Mouse (Mus musculus): ENCODE results near the gene Map4k3. TPM values are rescaled to one million over a fixed set of nuclear protein-coding genes. Genes with fewer than 3 reads are reported as not detected.

Gene Map4k3
- polyA plus RNA-seq, 1 experiment from 2014 or later, result 28.2 TPM

DNA sequence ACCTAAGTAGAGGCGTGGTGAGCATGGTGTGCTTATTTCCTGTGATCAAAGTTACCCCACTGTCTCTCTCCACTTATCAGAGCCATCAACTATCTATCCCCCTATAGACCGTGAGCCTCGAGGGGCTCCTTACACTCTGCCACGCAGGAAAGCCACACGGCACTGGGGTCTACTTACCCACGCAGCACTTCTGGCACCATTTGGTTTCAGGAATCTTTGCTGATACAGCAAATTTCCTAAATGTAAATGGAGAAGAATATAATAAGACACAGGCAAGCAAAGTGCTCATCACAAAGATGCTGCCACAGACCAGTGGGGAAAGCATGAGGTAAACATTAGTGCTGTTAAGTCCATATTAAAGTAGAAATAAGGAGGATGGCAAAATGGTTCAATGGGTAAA, 124.5 kb downstream of the Map4k3 start:
- H3K27me3 ChIP-seq (ENCODE audit: control insufficient read depth, insufficient read depth, low read length), result no peaks in the 10 kb centered on the region
- DNase-seq (ENCODE audit: low spot score, missing footprints) (no peak), ATAC-seq (ENCODE audit: low FRiP score) (no peak)
- no peak overlapping the region for H3K9ac ChIP-seq (ENCODE audit: low read length)
- H3K4me3 ChIP-seq (ENCODE audit: low read depth, low read length), result no peak overlapping the region
- no peak overlapping the region for H3K27ac ChIP-seq (ENCODE audit: low read depth, low read length)
- 95% methylated on average over 6 of the region's 6 CpGs for WGBS
- peaks cover 23% of the 10 kb centered on the region for H3K36me3 ChIP-seq (ENCODE audit: control insufficient read depth, insufficient read depth, low read length)
- H3K4me2 ChIP-seq, result no peak overlapping the region
- H3K9me3 ChIP-seq (ENCODE audit: control insufficient read depth, low read length), result no peaks in the 10 kb centered on the region
- H3K4me1 ChIP-seq (ENCODE audit: control insufficient read depth, insufficient read depth, low read length), result no peaks in the 10 kb centered on the region

DNA sequence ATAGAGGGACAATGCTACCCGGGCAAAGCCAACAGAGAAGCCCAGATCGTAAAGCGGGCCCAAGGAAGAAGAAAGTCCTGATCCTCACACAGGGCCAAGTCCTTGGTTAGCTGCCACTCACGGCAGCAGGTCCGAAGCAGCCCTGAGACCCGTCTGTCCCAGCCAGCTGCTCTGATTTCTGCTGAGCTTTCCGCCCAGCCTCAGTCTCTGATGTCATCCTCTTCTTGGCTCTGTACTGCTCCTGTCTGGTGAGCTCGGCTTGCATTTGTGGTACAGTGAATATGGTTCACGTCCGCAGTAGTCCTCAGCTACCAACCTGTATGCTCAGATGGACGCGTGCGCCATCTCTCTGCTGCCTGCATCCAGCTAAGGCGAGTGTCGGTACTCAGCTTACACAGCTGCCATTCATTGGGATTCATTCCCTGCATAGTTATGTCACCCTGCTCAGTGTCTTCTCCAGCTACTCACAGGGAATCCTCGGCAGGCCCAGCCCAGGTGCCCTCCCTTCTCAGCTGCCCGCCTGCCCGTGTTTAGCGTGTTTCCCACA, 125.1 kb downstream of the Map4k3 start:
- H3K4me2 ChIP-seq, result no peak overlapping the region
- no peak overlapping the region for H3K4me3 ChIP-seq (ENCODE audit: low read depth, low read length)
- H3K9me3 ChIP-seq (ENCODE audit: control insufficient read depth, low read length), result no peaks in the 10 kb centered on the region
- H3K36me3 ChIP-seq (ENCODE audit: control insufficient read depth, insufficient read depth, low read length), result peaks cover 18% of the 10 kb centered on the region
- H3K4me1 ChIP-seq (ENCODE audit: control insufficient read depth, insufficient read depth, low read length), result no peaks in the 10 kb centered on the region
- no peak overlapping the region for H3K9ac ChIP-seq (ENCODE audit: low read length)
- no peak for DNase-seq (ENCODE audit: low spot score, missing footprints)
- ATAC-seq (ENCODE audit: low FRiP score), result no peak
- WGBS, result 91% methylated on average over 19 of the region's 19 CpGs
- no peak overlapping the region for H3K27ac ChIP-seq (ENCODE audit: low read depth, low read length)
- no peaks in the 10 kb centered on the region for H3K27me3 ChIP-seq (ENCODE audit: control insufficient read depth, insufficient read depth, low read length)

GRCm38 (mm10) chr17:80601371-80601770, 126.9 kb downstream of the Map4k3 start:
- WGBS, result 58% methylated on average over 13 of the region's 13 CpGs

GRCm38 (mm10) chr17:80583051-80583450, 145.2 kb downstream of the Map4k3 start:
- Histone ChIP-seq H3K27ac (ENCODE audit: low read depth, low read length) (no peak overlapping the region), H3K36me3 (ENCODE audit: control insufficient read depth, insufficient read depth, low read length) (0 out of 2 replicates have a peak, but pooled peaks cover 2% of the 10 kb centered on the region), H3K4me2 (no peak overlapping the region), H3K9me3 (ENCODE audit: control insufficient read depth, low read length) (no peaks in the 10 kb centered on the region), H3K4me3 (ENCODE audit: low read depth, low read length) (no peak overlapping the region), H3K4me1 (ENCODE audit: control insufficient read depth, insufficient read depth, low read length) (no peaks in the 10 kb centered on the region), H3K9ac (ENCODE audit: low read length) (no peak overlapping the region), H3K27me3 (ENCODE audit: control insufficient read depth, insufficient read depth, low read length) (no peaks in the 10 kb centered on the region)
- DNase-seq (ENCODE audit: low spot score, missing footprints) (no peak), ATAC-seq (ENCODE audit: low FRiP score) (no peak)
- 97% methylated on average over 6 of the region's 6 CpGs for WGBS

More at GRCm38 (mm10) chr17:80601371-80601770, 126.9 kb downstream of the Map4k3 start:
- Histone ChIP-seq H3K9ac (ENCODE audit: low read length) (no peak overlapping the region), H3K4me3 (ENCODE audit: low read depth, low read length) (no peak overlapping the region), H3K27me3 (ENCODE audit: control insufficient read depth, insufficient read depth, low read length) (no peaks in the 10 kb centered on the region), H3K9me3 (ENCODE audit: control insufficient read depth, low read length) (no peaks in the 10 kb centered on the region), H3K27ac (ENCODE audit: low read depth, low read length) (no peak overlapping the region), H3K4me1 (ENCODE audit: control insufficient read depth, insufficient read depth, low read length) (no peaks in the 10 kb centered on the region), H3K36me3 (ENCODE audit: control insufficient read depth, insufficient read depth, low read length) (peaks cover 25% of the 10 kb centered on the region), H3K4me2 (no peak overlapping the region)
- peak; percentile 61; the same call in 1 of the 2 replicates for ATAC-seq (ENCODE audit: low FRiP score)
- DNase-seq (ENCODE audit: low spot score, missing footprints), result peak; percentile 91

DNA sequence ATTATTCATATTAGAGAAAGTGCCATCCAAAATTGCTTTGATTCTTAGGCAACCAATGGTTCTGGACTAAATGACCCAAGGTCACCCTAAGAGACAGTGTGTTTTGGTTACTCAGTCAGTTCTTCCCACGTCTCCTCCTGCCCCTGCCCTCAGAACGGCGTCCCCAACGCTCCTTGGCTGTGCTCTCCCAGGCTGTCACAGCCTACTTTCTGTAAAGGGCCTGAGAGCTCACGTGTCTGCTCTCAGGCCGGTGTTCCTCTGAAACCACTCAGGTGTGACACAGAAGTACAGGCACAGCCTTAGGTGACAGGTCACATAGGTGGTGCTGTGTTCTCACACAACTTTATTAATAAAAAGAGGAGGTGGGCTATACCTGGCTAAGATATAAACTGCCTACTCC, 148.4 kb downstream of the Map4k3 start:
- Histone ChIP-seq H3K27ac (ENCODE audit: low read depth, low read length) (no peak overlapping the region), H3K36me3 (ENCODE audit: control insufficient read depth, insufficient read depth, low read length) (0 out of 2 replicates have a peak, but pooled peaks cover 2% of the 10 kb centered on the region), H3K4me3 (ENCODE audit: low read depth, low read length) (no peak overlapping the region), H3K9me3 (ENCODE audit: control insufficient read depth, low read length) (no peaks in the 10 kb centered on the region), H3K9ac (ENCODE audit: low read length) (no peak overlapping the region), H3K4me2 (no peak overlapping the region), H3K27me3 (ENCODE audit: control insufficient read depth, insufficient read depth, low read length) (no peaks in the 10 kb centered on the region), H3K4me1 (ENCODE audit: control insufficient read depth, insufficient read depth, low read length) (peaks cover 6% of the 10 kb centered on the region; the same call in 1 of the 2 replicates)
- ATAC-seq (ENCODE audit: low FRiP score) (no peak), DNase-seq (ENCODE audit: low spot score, missing footprints) (no peak)
- WGBS, result 84% methylated on average over 6 of the region's 6 CpGs

DNA sequence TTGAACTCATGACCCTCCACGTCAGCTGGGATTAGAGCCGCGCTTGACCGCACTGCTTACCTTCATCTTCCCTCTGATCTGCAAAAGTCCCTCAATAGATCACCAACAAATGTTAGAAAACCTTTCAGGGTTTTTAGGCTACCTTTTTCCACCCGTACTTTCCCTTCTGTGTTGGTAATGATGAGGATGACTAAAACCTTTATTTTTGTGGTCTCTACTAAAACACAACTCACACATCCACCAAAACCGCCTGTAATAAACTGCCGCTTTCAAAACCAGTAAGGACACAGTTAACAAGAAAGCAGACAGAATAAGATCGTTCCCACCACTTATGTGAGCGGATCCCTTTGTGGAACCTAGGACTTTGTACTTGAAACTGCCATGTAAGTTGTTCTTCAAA, 149.2 kb downstream of the Map4k3 start:
- Histone ChIP-seq H3K36me3 (ENCODE audit: control insufficient read depth, insufficient read depth, low read length) (0 out of 2 replicates have a peak, but pooled peaks cover 2% of the 10 kb centered on the region), H3K4me3 (ENCODE audit: low read depth, low read length) (no peak overlapping the region), H3K27ac (ENCODE audit: low read depth, low read length) (no peak overlapping the region), H3K4me2 (no peak overlapping the region), H3K9ac (ENCODE audit: low read length) (no peak overlapping the region), H3K9me3 (ENCODE audit: control insufficient read depth, low read length) (no peaks in the 10 kb centered on the region), H3K4me1 (ENCODE audit: control insufficient read depth, insufficient read depth, low read length) (peaks cover 6% of the 10 kb centered on the region; the same call in 1 of the 2 replicates), H3K27me3 (ENCODE audit: control insufficient read depth, insufficient read depth, low read length) (no peaks in the 10 kb centered on the region)
- DNase-seq (ENCODE audit: low spot score, missing footprints), result no peak
- no peak for ATAC-seq (ENCODE audit: low FRiP score)
- WGBS, result 88% methylated on average over 9 of the region's 9 CpGs

- no peak overlapping the region for H3K4me3 ChIP-seq (ENCODE audit: low read depth, low read length)
- no peaks in the 10 kb centered on the region for H3K27me3 ChIP-seq (ENCODE audit: control insufficient read depth, insufficient read depth, low read length)
- WGBS, result 86% methylated on average over 1 of the region's 1 CpGs
- no peak for DNase-seq (ENCODE audit: low spot score, missing footprints)
- peaks cover 6% of the 10 kb centered on the region; the same call in 1 of the 2 replicates for H3K4me1 ChIP-seq (ENCODE audit: control insufficient read depth, insufficient read depth, low read length)
- no peak overlapping the region for H3K9ac ChIP-seq (ENCODE audit: low read length)
- no peak overlapping the region for H3K4me2 ChIP-seq
- no peak for ATAC-seq (ENCODE audit: low FRiP score)
- H3K9me3 ChIP-seq (ENCODE audit: control insufficient read depth, low read length), result no peaks in the 10 kb centered on the region
- H3K36me3 ChIP-seq (ENCODE audit: control insufficient read depth, insufficient read depth, low read length), result 0 out of 2 replicates have a peak, but pooled peaks cover 2% of the 10 kb centered on the region
- H3K27ac ChIP-seq (ENCODE audit: low read depth, low read length), result no peak overlapping the region
Observed at GRCm38 (mm10) chr17:80578041-80578440, 150.2 kb downstream of the Map4k3 start.

DNA sequence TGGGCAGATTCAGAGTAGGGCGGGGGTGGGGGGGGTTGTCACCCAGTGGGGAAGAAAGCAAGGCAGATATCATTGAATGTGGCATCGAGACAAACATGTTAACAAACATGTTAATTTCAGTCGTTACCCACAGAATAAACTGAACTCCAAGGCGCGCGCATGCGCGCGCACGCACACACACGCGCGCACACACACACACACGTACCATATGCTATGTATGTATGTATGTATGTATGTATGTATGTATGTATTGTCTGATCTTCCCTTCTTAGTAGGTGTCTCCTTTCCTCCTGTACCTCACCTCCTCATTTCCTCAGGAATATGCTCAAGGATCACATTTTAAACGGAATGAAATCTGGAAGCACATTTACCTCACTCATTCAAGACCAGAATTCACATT, 150.6 kb downstream of the Map4k3 start, which contains the start of gene Cdkl4:
Gene Cdkl4, minus strand, starts transcription at position 175 of the 400 bp plus-strand sequence.
- no peak for DNase-seq (ENCODE audit: low spot score, missing footprints)
- H3K27ac ChIP-seq (ENCODE audit: low read depth, low read length), result no peak within 1 kb of the TSS
- ATAC-seq (ENCODE audit: low FRiP score), result peak; percentile 51

DNA sequence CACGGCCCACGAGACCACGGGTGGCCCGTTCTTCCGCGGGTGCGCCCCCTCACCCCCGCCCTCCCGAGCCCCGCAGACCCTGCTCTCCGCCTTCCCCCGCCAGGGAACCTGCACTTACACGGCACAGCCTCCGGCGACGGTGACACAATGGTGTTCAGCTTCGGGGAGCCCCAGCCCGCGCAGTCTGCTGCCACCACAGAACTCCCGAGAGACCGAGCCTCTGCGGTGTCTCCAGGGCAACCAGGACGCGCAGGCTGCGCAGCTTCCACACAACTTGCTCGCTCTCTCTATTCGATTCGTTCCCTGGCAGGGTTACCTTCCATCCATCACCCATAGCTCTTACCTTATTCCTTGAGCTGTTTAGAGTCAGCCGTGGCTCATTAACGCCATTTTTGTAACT, 151.1 kb downstream of the Map4k3 start:
- H3K4me3 ChIP-seq (ENCODE audit: low read depth, low read length), result peak overlapping the region; percentile 38
- no peaks in the 10 kb centered on the region for H3K27me3 ChIP-seq (ENCODE audit: control insufficient read depth, insufficient read depth, low read length)
- H3K36me3 ChIP-seq (ENCODE audit: control insufficient read depth, insufficient read depth, low read length), result 0 out of 2 replicates have a peak, but pooled peaks cover 2% of the 10 kb centered on the region
- WGBS, result under 1% methylated on average over 28 of the region's 30 CpGs
- peak overlapping the region; percentile 62 for H3K4me2 ChIP-seq
- ATAC-seq (ENCODE audit: low FRiP score), result peak; percentile 92
- peak overlapping the region; percentile 52 for H3K9ac ChIP-seq (ENCODE audit: low read length)
- H3K9me3 ChIP-seq (ENCODE audit: control insufficient read depth, low read length), result no peaks in the 10 kb centered on the region
- peaks cover 8% of the 10 kb centered on the region; the same call in 1 of the 2 replicates for H3K4me1 ChIP-seq (ENCODE audit: control insufficient read depth, insufficient read depth, low read length)
- H3K27ac ChIP-seq (ENCODE audit: low read depth, low read length), result no peak overlapping the region
- peak; percentile 92 for DNase-seq (ENCODE audit: low spot score, missing footprints)

More for the DNA sequence above, 150.6 kb downstream of the Map4k3 start, which contains the start of gene Cdkl4:
- peaks cover 6% of the 10 kb centered on the region; the same call in 1 of the 2 replicates for H3K4me1 ChIP-seq (ENCODE audit: control insufficient read depth, insufficient read depth, low read length)
- H3K9me3 ChIP-seq (ENCODE audit: control insufficient read depth, low read length), result no peaks in the 10 kb centered on the region
- H3K36me3 ChIP-seq (ENCODE audit: control insufficient read depth, insufficient read depth, low read length), result 0 out of 2 replicates have a peak, but pooled peaks cover 2% of the 10 kb centered on the region
- H3K27me3 ChIP-seq (ENCODE audit: control insufficient read depth, insufficient read depth, low read length), result no peaks in the 10 kb centered on the region
- peak within 1 kb of the TSS; percentile 52 for H3K9ac ChIP-seq (ENCODE audit: low read length)
- H3K4me3 ChIP-seq (ENCODE audit: low read depth, low read length), result peak within 1 kb of the TSS; percentile 38
- WGBS, result 74% methylated on average over 15 of the region's 15 CpGs
- peak within 1 kb of the TSS; percentile 62 for H3K4me2 ChIP-seq
